8 mouse cellular contexts compared by ENCODE assay signal in the genomic region with DNA sequence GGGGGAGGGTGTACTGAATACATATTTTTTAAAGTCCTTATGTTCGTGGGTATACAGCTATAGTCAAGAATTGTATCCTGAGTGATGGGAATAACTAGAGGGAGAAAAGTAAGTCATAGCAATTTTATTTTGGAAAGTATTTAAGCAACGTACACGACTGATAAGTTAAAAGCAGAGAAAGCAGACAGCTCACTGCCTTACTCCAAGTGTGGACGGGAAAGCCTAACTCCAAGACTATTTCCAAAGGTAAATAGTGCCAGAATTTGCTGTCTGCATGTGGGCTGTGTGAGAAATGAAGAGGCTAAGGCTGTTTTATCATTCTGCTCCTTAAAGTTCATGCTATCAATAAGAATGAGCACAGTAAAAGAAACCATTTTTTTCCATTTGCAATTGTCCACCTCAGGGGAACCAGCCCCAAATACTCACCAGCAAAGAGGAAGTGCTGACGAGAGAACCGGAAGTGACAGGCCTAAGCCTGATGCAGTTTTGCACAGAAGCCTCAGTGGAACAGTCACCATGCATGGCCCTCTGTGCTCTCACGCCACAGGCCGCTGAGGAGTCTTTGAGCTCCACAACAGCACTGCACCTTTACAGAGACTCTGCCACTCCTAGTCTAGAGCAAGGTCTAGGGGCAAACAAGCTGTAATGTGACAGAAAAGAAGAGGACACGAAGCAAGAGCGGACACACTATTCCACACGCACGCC. TPM values are rescaled to one million over a fixed set of nuclear protein-coding genes. Genes with fewer than 3 reads are reported as not detected.
DNase-seq lines count a peak whose midpoint lies in the region; ATAC-seq and TF ChIP-seq lines count a peak whose summit lies in the region.

No protein-coding gene starts in this region.

- no peaks in the 10 kb centered on the region for H3K9me3 ChIP-seq in G1E (replicated peaks)
- H3K9me3 ChIP-seq in heart, embryonic 15.5 days (replicated peaks), result no peaks in the 10 kb centered on the region
- H3K9me3 ChIP-seq in megakaryocyte, embryonic 14.5 days, result no peaks in the 10 kb centered on the region

- H3K27ac ChIP-seq in heart, embryonic 15.5 days, result peak overlapping the region; percentile 67

- peaks cover 8% of the 10 kb centered on the region for H3K27me3 ChIP-seq in G1E (ENCODE audit: insufficient read depth, low read length)
- no peaks in the 10 kb centered on the region for H3K27me3 ChIP-seq in heart, embryonic 15.5 days
- no peaks in the 10 kb centered on the region for H3K27me3 ChIP-seq in megakaryocyte, embryonic 14.5 days (replicated peaks)

- H3K4me1 ChIP-seq in G1E (ENCODE audit: insufficient read depth, low read depth, low read length), result peaks cover 22% of the 10 kb centered on the region
- peaks cover 26% of the 10 kb centered on the region for H3K4me1 ChIP-seq in heart, embryonic 15.5 days (replicated peaks)
- H3K4me1 ChIP-seq in megakaryocyte, embryonic 14.5 days, result peaks cover 86% of the 10 kb centered on the region

- H3K9ac ChIP-seq in heart, embryonic 15.5 days, result 0 out of 2 replicates have a peak overlapping the region, but pooled peaks have one; percentile 3

- no peak overlapping the region; the same call in 1 of the 2 replicates for H3K4me3 ChIP-seq in G1E (ENCODE audit: low read depth, low read length)
- H3K4me3 ChIP-seq in heart, embryonic 15.5 days, result no peak overlapping the region
- peak overlapping the region; percentile 82 for H3K4me3 ChIP-seq in megakaryocyte, embryonic 14.5 days (replicated peaks)

- WGBS in heart, embryonic 15.5 days, result 59% methylated on average over 12 of the region's 12 CpGs

- peak; percentile 37 for DNase-seq in kidney, postnatal 10 days
- DNase-seq in kidney, adult 8-10 months, result no peak
- DNase-seq in G1E (ENCODE audit: low spot score), result peak; percentile 16
- no peak for DNase-seq in yolk sac, embryonic 10.5 days (ENCODE audit: low spot score)
- no peak for DNase-seq in urinary bladder, postnatal 4 days (ENCODE audit: low spot score in 2 of 2)
- DNase-seq in layer of hippocampus, adult 8-10 months (ENCODE audit: low spot score in 2 of 2), result no peak

- TF ChIP-seq CTCF in G1E (IDR thresholded peaks at IDR 0.05; ENCODE audit: low read depth, low read length), result no peak

- H3K36me3 ChIP-seq in G1E (replicated peaks), result peaks cover 4% of the 10 kb centered on the region
- no peaks in the 10 kb centered on the region for H3K36me3 ChIP-seq in heart, embryonic 15.5 days
- peaks cover 44% of the 10 kb centered on the region for H3K36me3 ChIP-seq in megakaryocyte, embryonic 14.5 days (replicated peaks; ENCODE audit: low read length)

- peak; percentile 59; the same call in 1 of the 2 replicates for ATAC-seq in G1E (ENCODE audit: extremely low read depth, insufficient number of reproducible peaks, low FRiP score, poor library complexity, severe bottlenecking)
- ATAC-seq in heart, embryonic 15.5 days (replicated peaks; ENCODE audit: insufficient number of reproducible peaks, insufficient read depth, low FRiP score, low read depth), result no peak

- no peak overlapping the region for H3K4me2 ChIP-seq in heart, embryonic 15.5 days

RNA-seq across cellular contexts. Expression of gene Ralgps2, which starts 18.0 kb away (rescaled TPM):
- 12.4 and 24.2 TPM in 2 replicates for total RNA-seq in G1E (2014; fragmentation: Nextera tagmentation)
- total RNA-seq in G1E (2017), result 24.5 and 32.2 TPM in 2 replicates
- 9.3 and 9.8 TPM in 2 replicates for polyA plus RNA-seq in G1E (2012)
- polyA plus RNA-seq in heart, embryonic 15.5 days (2015; fragmentation: Nextera tagmentation; extraction: Ambion mirVana), result 52.4 and 54.1 TPM in 2 replicates
- 50.3 and 60.3 TPM in 2 replicates for polyA plus RNA-seq in megakaryocyte, embryonic 14.5 days (2012; ENCODE audit: insufficient read depth, low replicate concordance)
- 10 to 100 TPM; 53.1 to 76.0 (median 68.5) TPM for total RNA-seq in layer of hippocampus, adult 8-10 months (2022)

Comparison
In these comparisons a context has a peak if more than half of its experiments do, and no peak if none do; other contexts are left out.
1. DNase-seq: peak in kidney, postnatal 10 days (single experiment) and G1E (single experiment); none in kidney, adult 8-10 months (0 of 2), yolk sac, embryonic 10.5 days (single experiment), urinary bladder, postnatal 4 days (0 of 2) and layer of hippocampus, adult 8-10 months (0 of 2).